Mouse (Mus musculus) lung, adult 10 weeks (tissue): ENCODE measurements around the gene Olfr538. TPM values are rescaled to one million over a fixed set of nuclear protein-coding genes. Genes with fewer than 3 reads are reported as not detected.

ENCODE experiments used
- polyA plus RNA-seq: library from polyadenylated mRNA; stranded (reverse); fragments of 350-450 nt; fragmentation: Illumina TruSeq; extraction: RNeasy Lipid Tissue Mini Kit (QIAGEN cat#74804); gene quantifications from one replicate; pipeline ENCODE4 v1.2.3, GENCODE M21; 2014; ENCODE audit warnings: low read depth, low replicate concordance; ENCODE audit not compliant: insufficient read depth

Olfr538 gene
- not detected for polyA plus RNA-seq

DNA sequence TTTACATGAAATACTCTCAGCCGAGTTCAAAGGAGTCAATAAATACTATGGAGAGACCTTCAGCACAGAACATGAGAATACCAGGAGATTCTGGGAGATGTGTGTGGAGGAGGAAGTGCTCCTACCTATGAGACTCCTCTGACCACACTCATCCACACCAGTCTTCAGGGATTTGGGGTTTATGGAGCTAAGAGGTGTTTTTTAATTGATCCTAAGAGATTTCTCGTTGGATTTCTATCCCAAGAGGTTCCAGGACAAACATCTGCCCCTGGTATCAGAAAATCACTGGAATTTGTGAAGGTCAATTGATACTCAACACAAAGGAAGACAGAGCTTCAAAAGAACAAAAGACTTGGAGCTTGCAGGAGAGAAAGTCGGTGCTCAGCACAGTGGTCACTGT is at the start of gene Olfr538:
Gene Olfr538 (plus strand): TSS at position 301 of the 400 bp plus-strand sequence.

DNA sequence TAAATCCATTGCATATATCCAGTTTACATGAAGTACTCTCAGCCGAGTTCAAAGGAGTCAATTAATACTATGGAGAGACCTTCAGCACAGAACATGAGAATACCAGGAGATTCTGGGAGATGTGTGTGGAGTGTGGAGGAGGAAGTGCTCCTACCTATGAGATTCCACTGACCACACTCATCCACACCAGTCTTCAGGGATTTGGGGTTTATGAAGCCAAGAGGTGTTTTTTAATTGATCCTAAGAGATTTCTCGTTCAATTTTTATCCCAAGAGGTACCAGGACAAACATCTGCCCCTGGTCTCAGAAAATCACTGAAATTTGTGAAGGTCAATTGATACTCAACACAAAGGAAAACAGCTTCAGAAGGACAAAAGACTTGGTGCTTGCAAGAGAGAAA is 33.3 kb downstream of the Olfr538 start, which contains the start of gene Olfr46:
Gene Olfr46 (plus strand): TSS at position 301 of the 400 bp plus-strand sequence.

Other genes starting within 250 kb of the Olfr538 start
- gene Olfr525, start 247.0 kb upstream of the Olfr538 start, polyA plus RNA-seq, result not detected
- gene Olfr527, start 233.9 kb upstream of the Olfr538 start, polyA plus RNA-seq, result not detected
- gene Olfr60, start 206.2 kb upstream of the Olfr538 start, polyA plus RNA-seq, result not detected
- gene Olfr530, start 191.6 kb upstream of the Olfr538 start, polyA plus RNA-seq, result not detected
- gene Olfr531, start 165.0 kb upstream of the Olfr538 start, polyA plus RNA-seq, result not detected
- not detected for gene Olfr532, start 146.2 kb upstream of the Olfr538 start, polyA plus RNA-seq
- gene Olfr533, start 104.5 kb upstream of the Olfr538 start, polyA plus RNA-seq, result not detected
- gene Olfr535, start 83.7 kb upstream of the Olfr538 start, polyA plus RNA-seq, result not detected
- gene Olfr536, start 60.5 kb upstream of the Olfr538 start, polyA plus RNA-seq, result not detected
- not detected for gene Olfr46, start 33.4 kb downstream of the Olfr538 start, polyA plus RNA-seq
- not detected for gene Olfr61, start 61.1 kb downstream of the Olfr538 start, polyA plus RNA-seq
- gene Olfr53, start 78.6 kb downstream of the Olfr538 start, polyA plus RNA-seq, result not detected
- not detected for gene Olfr539, start 92.0 kb downstream of the Olfr538 start, polyA plus RNA-seq
- gene Olfr45, start 114.1 kb downstream of the Olfr538 start, polyA plus RNA-seq, result not detected
- not detected for gene Olfr541, start 129.4 kb downstream of the Olfr538 start, polyA plus RNA-seq
- 65.6 TPM for gene Cyp2e1, start 195.9 kb downstream of the Olfr538 start, polyA plus RNA-seq
- not detected for gene Syce1, start 220.0 kb downstream of the Olfr538 start, polyA plus RNA-seq